ENCODE assay signal across 11 mouse cellular contexts in genomic region chr7:45919761-45920160, GRCm38 (mm10). TPM values are rescaled to one million over a fixed set of nuclear protein-coding genes. Genes with fewer than 3 reads are reported as not detected.
DNase-seq lines count a peak whose midpoint lies in the region; ATAC-seq and TF ChIP-seq lines count a peak whose summit lies in the region.
"Had no signal": no experiment of that assay in that cellular context is flagged by ENCODE, and none has a peak within 500 bp of the region (broad histone marks: within the 10 kb centered on the region; RNA-seq: fewer than 3 reads in every experiment).

No protein-coding gene starts in this region.

- TF ChIP-seq CTCF in heart, postnatal 0 days (IDR thresholded peaks at IDR 0.05; ENCODE audit: low read depth): no peak
- no peak for TF ChIP-seq CTCF in liver, postnatal 0 days (IDR thresholded peaks at IDR 0.05; ENCODE audit: low read depth)

- H3K27ac ChIP-seq in liver, embryonic 11.5 days (ENCODE audit: low read depth, low read length): peak overlapping the region; percentile 91
- 0 out of 2 replicates have a peak overlapping the region, but pooled peaks have one; percentile 16 for H3K27ac ChIP-seq in embryonic facial prominence, embryonic 10.5 days (replicated peaks)
- peak overlapping the region; percentile 76; the same call in 1 of the 2 replicates for H3K27ac ChIP-seq in heart, postnatal 0 days (ENCODE audit: low read depth)
- peak overlapping the region; percentile 85 for H3K27ac ChIP-seq in liver, postnatal 0 days (ENCODE audit: low read depth)
- H3K27ac ChIP-seq: neural tube, embryonic 12.5 days had no signal

- H3K4me3 ChIP-seq in liver, embryonic 11.5 days (ENCODE audit: low read depth, low read length): peak overlapping the region; percentile 52
- peak overlapping the region; percentile 21; the same call in 1 of the 2 replicates for H3K4me3 ChIP-seq in embryonic facial prominence, embryonic 10.5 days
- H3K4me3 ChIP-seq in heart, postnatal 0 days (ENCODE audit: low read depth, low read length): peak overlapping the region; percentile 50; the same call in 1 of the 2 replicates
- H3K4me3 ChIP-seq in liver, postnatal 0 days (ENCODE audit: low read depth, low read length): peak overlapping the region; percentile 56
- H3K4me3 ChIP-seq: neural tube, embryonic 12.5 days had no signal

- peak overlapping the region; percentile 83 for H3K4me2 ChIP-seq in liver, embryonic 11.5 days
- H3K4me2 ChIP-seq in heart, postnatal 0 days (ENCODE audit: low read depth, low read length): peak overlapping the region; percentile 60
- H3K4me2 ChIP-seq in liver, postnatal 0 days (ENCODE audit: low read depth, low read length): peak overlapping the region; percentile 77

- TF ChIP-seq EP300 in heart, postnatal 0 days (IDR thresholded peaks at IDR 0.05; ENCODE audit: low read depth): no peak
- TF ChIP-seq EP300 in liver, postnatal 0 days (IDR thresholded peaks at IDR 0.05; ENCODE audit: low read depth): no peak

- H3K36me3 ChIP-seq in liver, embryonic 11.5 days (ENCODE audit: control insufficient read depth, insufficient read depth, low read length): peaks cover 3% of the 10 kb centered on the region; the same call in 1 of the 2 replicates
- H3K36me3 ChIP-seq in embryonic facial prominence, embryonic 10.5 days (replicated peaks): no peaks in the 10 kb centered on the region
- H3K36me3 ChIP-seq in heart, postnatal 0 days (replicated peaks; ENCODE audit: control insufficient read depth, insufficient read depth, low read length): 0 out of 2 replicates have a peak, but pooled peaks cover 3% of the 10 kb centered on the region
- peaks cover 16% of the 10 kb centered on the region for H3K36me3 ChIP-seq in liver, postnatal 0 days (replicated peaks; ENCODE audit: insufficient read depth, low read length)
- H3K36me3 ChIP-seq: neural tube, embryonic 12.5 days had no signal

- no peaks in the 10 kb centered on the region for H3K9me3 ChIP-seq in liver, embryonic 11.5 days (ENCODE audit: control insufficient read depth, low read length)
- H3K9me3 ChIP-seq in embryonic facial prominence, embryonic 10.5 days: no peaks in the 10 kb centered on the region
- H3K9me3 ChIP-seq in heart, postnatal 0 days (replicated peaks; ENCODE audit: control insufficient read depth, low read length): no peaks in the 10 kb centered on the region
- no peaks in the 10 kb centered on the region for H3K9me3 ChIP-seq in liver, postnatal 0 days (ENCODE audit: low read length)
- H3K9me3 ChIP-seq: neural tube, embryonic 12.5 days had no signal

- H3K27me3 ChIP-seq in liver, embryonic 11.5 days (replicated peaks; ENCODE audit: control insufficient read depth, insufficient read depth, low read length): no peaks in the 10 kb centered on the region
- H3K27me3 ChIP-seq in embryonic facial prominence, embryonic 10.5 days (replicated peaks; ENCODE audit: low read depth, poor library complexity, severe bottlenecking): peaks cover 16% of the 10 kb centered on the region
- H3K27me3 ChIP-seq in heart, postnatal 0 days (ENCODE audit: control insufficient read depth, insufficient read depth, low read length): no peaks in the 10 kb centered on the region
- no peaks in the 10 kb centered on the region for H3K27me3 ChIP-seq in liver, postnatal 0 days (ENCODE audit: insufficient read depth, low read length)
- H3K27me3 ChIP-seq: neural tube, embryonic 12.5 days had no signal

- WGBS in liver, embryonic 11.5 days: 69% methylated on average over 4 of the region's 4 CpGs
- 82% methylated on average over 4 of the region's 4 CpGs for WGBS in embryonic facial prominence, embryonic 10.5 days
- WGBS in heart, postnatal 0 days: 60% methylated on average over 4 of the region's 4 CpGs
- 46% methylated on average over 4 of the region's 4 CpGs for WGBS in liver, postnatal 0 days (ENCODE audit: insufficient replicate concordance)

- H3K4me1 ChIP-seq in liver, embryonic 11.5 days (replicated peaks; ENCODE audit: control insufficient read depth, insufficient read depth, low read length): peaks cover 55% of the 10 kb centered on the region
- peaks cover 67% of the 10 kb centered on the region for H3K4me1 ChIP-seq in embryonic facial prominence, embryonic 10.5 days
- peaks cover 6% of the 10 kb centered on the region; the same call in 1 of the 2 replicates for H3K4me1 ChIP-seq in heart, postnatal 0 days (ENCODE audit: control insufficient read depth, insufficient read depth)
- H3K4me1 ChIP-seq in liver, postnatal 0 days (ENCODE audit: insufficient read depth): peaks cover 59% of the 10 kb centered on the region

- peak overlapping the region; percentile 69 for H3K9ac ChIP-seq in liver, embryonic 11.5 days (ENCODE audit: low read depth, low read length)
- H3K9ac ChIP-seq in heart, postnatal 0 days (replicated peaks; ENCODE audit: low read depth, low read length): peak overlapping the region; percentile 57; the same call in 1 of the 2 replicates
- peak overlapping the region; percentile 72; the same call in 1 of the 2 replicates for H3K9ac ChIP-seq in liver, postnatal 0 days (replicated peaks)
- H3K9ac ChIP-seq: neural tube, embryonic 12.5 days had no signal

- ATAC-seq in liver, embryonic 11.5 days (replicated peaks; ENCODE audit: low FRiP score): no peak
- ATAC-seq in heart, postnatal 0 days (ENCODE audit: insufficient read depth, low read depth): no peak
- ATAC-seq in liver, postnatal 0 days: no peak

- DNase-seq in liver, embryonic 11.5 days (ENCODE audit: low spot score): no peak
- DNase-seq in liver: no peak
- no peak for DNase-seq in embryonic facial prominence, embryonic 10.5 days (ENCODE audit: low spot score)
- no peak for DNase-seq in heart, postnatal 0 days (ENCODE audit: low spot score)
- DNase-seq in liver, postnatal 0 days: no peak
- no peak for DNase-seq in embryo, embryonic 11 days
- no peak for DNase-seq in embryo, embryonic 9.5 days (ENCODE audit: extremely low spot score)
- DNase-seq: cerebellum, adult 8-10 months; left cerebral cortex, postnatal 4 days had no signal

RNA-seq across cellular contexts. Expression of gene Emp3, which starts 1.4 kb away (rescaled TPM):
- 91.8 and 99.6 TPM in 2 replicates for polyA plus RNA-seq in liver, embryonic 11.5 days (2014; fragmentation: Nextera tagmentation; extraction: Ambion mirVana)
- 9.9 and 15.6 TPM in 2 replicates for polyA plus RNA-seq in embryonic facial prominence, embryonic 10.5 days (2016; fragmentation: Nextera tagmentation; extraction: Ambion mirVana)
- total RNA-seq in heart, postnatal 0 days (2014; rRNA removed; ENCODE audit: low replicate concordance): 43.4 and 46.1 TPM in 2 replicates
- 73.0 and 75.6 TPM in 2 replicates for polyA plus RNA-seq in heart, postnatal 0 days (2015; fragmentation: Nextera tagmentation; extraction: Ambion mirVana)
- polyA plus RNA-seq in liver, postnatal 0 days (2015; fragmentation: Nextera tagmentation; extraction: Ambion mirVana): 56.0 and 57.7 TPM in 2 replicates

RNA-seq across cellular contexts. Expression of gene Ccdc114, which starts 4.1 kb away (rescaled TPM):
- polyA plus RNA-seq in liver, embryonic 11.5 days (2014; fragmentation: Nextera tagmentation; extraction: Ambion mirVana): 2.4 and 4.3 TPM in 2 replicates
- 4.6 and 6.8 TPM in 2 replicates for polyA plus RNA-seq in embryonic facial prominence, embryonic 10.5 days (2016; fragmentation: Nextera tagmentation; extraction: Ambion mirVana)
- 1.2 and 1.7 TPM in 2 replicates for total RNA-seq in heart, postnatal 0 days (2014; rRNA removed; ENCODE audit: low replicate concordance)
- polyA plus RNA-seq in heart, postnatal 0 days (2015; fragmentation: Nextera tagmentation; extraction: Ambion mirVana): 2.2 and 2.9 TPM in 2 replicates
- polyA plus RNA-seq in liver, postnatal 0 days (2015; fragmentation: Nextera tagmentation; extraction: Ambion mirVana): 0.64 and 1.2 TPM in 2 replicates

RNA-seq across cellular contexts. Expression of gene Tmem143, which starts 23.0 kb away (rescaled TPM):
- 4.0 and 5.8 TPM in 2 replicates for polyA plus RNA-seq in liver, embryonic 11.5 days (2014; fragmentation: Nextera tagmentation; extraction: Ambion mirVana)
- 4.5 and 5.5 TPM in 2 replicates for polyA plus RNA-seq in embryonic facial prominence, embryonic 10.5 days (2016; fragmentation: Nextera tagmentation; extraction: Ambion mirVana)
- total RNA-seq in heart, postnatal 0 days (2014; rRNA removed; ENCODE audit: low replicate concordance): 94.0 and 124 TPM in 2 replicates
- 11.7 and 12.0 TPM in 2 replicates for polyA plus RNA-seq in heart, postnatal 0 days (2015; fragmentation: Nextera tagmentation; extraction: Ambion mirVana)
- 3.5 and 4.3 TPM in 2 replicates for polyA plus RNA-seq in liver, postnatal 0 days (2015; fragmentation: Nextera tagmentation; extraction: Ambion mirVana)

RNA-seq across cellular contexts. Expression of gene Syngr4, which starts 23.2 kb away (rescaled TPM):
- polyA plus RNA-seq in liver, embryonic 11.5 days (2014; fragmentation: Nextera tagmentation; extraction: Ambion mirVana): 1.0 and 1.3 TPM in 2 replicates
- polyA plus RNA-seq in embryonic facial prominence, embryonic 10.5 days (2016; fragmentation: Nextera tagmentation; extraction: Ambion mirVana): 1.2 and 1.3 TPM in 2 replicates
- total RNA-seq in heart, postnatal 0 days (2014; rRNA removed; ENCODE audit: low replicate concordance): 0.27 TPM in 1 of 2 replicates, not detected in the other
- polyA plus RNA-seq in heart, postnatal 0 days (2015; fragmentation: Nextera tagmentation; extraction: Ambion mirVana): 0.58 and 0.71 TPM in 2 replicates
- polyA plus RNA-seq in liver, postnatal 0 days (2015; fragmentation: Nextera tagmentation; extraction: Ambion mirVana): 0.70 and 0.71 TPM in 2 replicates
- total RNA-seq: gastrocnemius, postnatal 36 days had no signal

RNA-seq across cellular contexts. Expression of gene Grin2d, which starts 41.6 kb away (rescaled TPM):
- 0.13 and 0.23 TPM in 2 replicates for polyA plus RNA-seq in liver, embryonic 11.5 days (2014; fragmentation: Nextera tagmentation; extraction: Ambion mirVana)
- 0.09 and 0.20 TPM in 2 replicates for polyA plus RNA-seq in embryonic facial prominence, embryonic 10.5 days (2016; fragmentation: Nextera tagmentation; extraction: Ambion mirVana)
- total RNA-seq in heart, postnatal 0 days (2014; rRNA removed; ENCODE audit: low replicate concordance): 1.0 and 3.1 TPM in 2 replicates
- polyA plus RNA-seq in heart, postnatal 0 days (2015; fragmentation: Nextera tagmentation; extraction: Ambion mirVana): 0.12 and 0.16 TPM in 2 replicates
- 0.02 and 0.05 TPM in 2 replicates for polyA plus RNA-seq in liver, postnatal 0 days (2015; fragmentation: Nextera tagmentation; extraction: Ambion mirVana)

Comparison
In these comparisons a context has a peak if more than half of its experiments do, and no peak if none do; other contexts are left out.
1. H3K27ac ChIP-seq: peak in every context shown above with its lines; median percentile 91 in liver, embryonic 11.5 days; 85 in liver, postnatal 0 days; 76 in heart, postnatal 0 days; 16 in embryonic facial prominence, embryonic 10.5 days.